Mouse (Mus musculus): ENCODE measurements around the gene Cfap300. TPM values are rescaled to one million over a fixed set of nuclear protein-coding genes. Genes with fewer than 3 reads are reported as not detected.

Cfap300 gene
- total RNA-seq (2021) = 1 to 10 TPM; 4.8 to 7.1 TPM
- long read RNA-seq, experiment 1, partial matches to known transcripts = 0 of 2 reads
- long read RNA-seq, experiment 1, other reads (novel, unspliced or antisense) = 1 of 2 reads
- long read RNA-seq, experiment 2, partial matches to known transcripts = 0 of 3 reads
- long read RNA-seq, experiment 2, other reads (novel, unspliced or antisense) = 0 of 3 reads

DNA sequence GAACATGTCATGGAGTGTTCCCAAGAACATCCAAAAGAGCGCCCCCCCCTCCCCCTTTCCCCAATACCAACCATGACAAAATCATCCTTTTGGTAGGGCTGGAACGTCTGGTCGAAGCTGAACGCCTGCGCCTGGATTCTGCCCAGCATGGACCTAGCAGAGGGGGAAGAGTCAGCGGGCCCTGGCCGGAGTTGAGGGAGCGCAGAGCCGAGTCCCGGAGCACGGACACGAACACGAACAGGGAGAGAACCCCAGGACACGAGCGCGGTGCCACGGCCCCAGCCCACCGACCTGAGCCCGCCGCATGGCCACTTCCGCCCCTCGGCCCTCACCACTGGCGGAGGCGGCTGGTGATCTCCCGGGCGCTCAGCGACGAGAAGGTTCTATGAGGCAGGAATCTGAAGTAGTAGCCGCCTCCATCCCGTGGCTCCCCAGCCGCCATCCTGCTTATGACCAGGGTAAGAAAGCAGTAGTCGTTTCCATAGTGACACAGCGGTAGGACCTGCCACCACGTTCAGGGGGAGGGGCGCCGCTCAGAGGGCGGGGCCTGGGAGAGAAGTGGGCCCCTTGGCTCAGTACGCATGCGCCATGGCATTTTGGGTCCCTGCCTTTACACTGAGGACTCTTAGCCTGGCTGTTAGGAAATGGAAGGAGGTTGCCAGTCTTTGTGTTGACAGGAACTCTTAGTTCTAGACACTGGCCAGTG is at the start of gene Cfap300:
Cfap300 (minus strand) TSS at position 486 of the 706 bp plus-strand sequence.
- peak; percentile 98 for DNase-seq

DNA sequence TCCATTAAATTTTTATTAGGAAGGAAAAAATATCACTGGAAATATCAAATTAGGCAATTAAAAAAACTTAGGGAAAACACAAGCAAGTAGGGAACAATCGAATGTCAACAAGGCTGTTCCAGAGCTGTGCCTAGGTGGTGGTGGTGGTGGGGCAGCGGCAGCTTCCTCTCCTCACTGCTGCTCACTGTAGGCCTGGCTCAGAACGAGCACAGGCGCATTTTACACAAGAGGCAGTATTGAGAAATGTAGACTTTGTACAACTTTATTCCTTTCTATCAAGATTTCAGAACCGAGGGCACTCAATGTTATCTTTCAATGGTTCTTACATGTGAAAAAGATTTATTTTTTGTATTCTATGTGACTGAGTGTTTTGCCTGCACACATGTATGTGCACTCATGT is 36.3 kb upstream of the Cfap300 start:
- DNase-seq = no peak

DNA sequence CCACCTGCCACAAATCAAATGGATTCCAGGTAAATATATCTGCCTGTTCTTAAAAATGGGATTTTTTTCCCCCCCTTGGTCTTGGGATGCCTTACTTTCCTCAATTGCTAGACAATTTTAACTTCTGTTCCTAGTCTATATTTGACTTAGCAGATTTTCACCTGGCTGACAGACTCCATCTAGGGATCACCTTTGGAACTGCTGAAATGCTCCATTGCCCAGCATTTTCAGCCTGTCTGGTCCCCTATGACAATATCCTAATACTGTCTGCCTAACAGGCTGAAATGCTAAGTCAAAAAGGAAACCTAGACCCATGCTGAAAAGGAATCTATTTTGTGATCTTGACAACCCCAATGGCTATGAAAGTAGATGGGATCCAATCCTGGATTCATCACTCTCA is 31.7 kb upstream of the Cfap300 start:
- DNase-seq = peak; percentile 28

DNA sequence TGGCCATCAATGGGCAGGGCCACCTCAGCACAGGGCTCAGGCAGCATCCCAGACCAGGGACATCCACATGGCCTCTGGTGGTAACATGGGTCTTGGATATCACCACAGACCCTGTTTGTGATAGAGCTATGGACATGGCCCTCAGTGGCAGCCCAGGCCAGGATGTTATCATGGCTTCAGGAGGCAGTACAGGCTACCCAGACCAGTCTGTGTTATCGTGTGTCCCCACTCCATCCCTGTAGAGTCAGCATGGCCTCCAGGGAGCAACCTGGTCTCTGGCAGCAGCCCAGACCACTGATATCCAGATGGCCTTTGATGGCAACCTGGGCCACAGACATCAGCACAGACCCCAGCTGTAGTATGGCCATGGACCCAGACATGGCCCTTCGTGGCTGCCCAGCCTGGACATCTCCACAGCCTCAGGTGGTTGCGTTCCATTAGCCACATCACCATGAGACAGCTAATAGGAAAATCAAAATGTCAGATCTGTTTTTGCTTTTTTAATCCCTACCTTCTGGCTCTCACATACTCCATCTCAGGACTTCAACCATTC is 30.7 kb upstream of the Cfap300 start:
- DNase-seq = no peak

DNA sequence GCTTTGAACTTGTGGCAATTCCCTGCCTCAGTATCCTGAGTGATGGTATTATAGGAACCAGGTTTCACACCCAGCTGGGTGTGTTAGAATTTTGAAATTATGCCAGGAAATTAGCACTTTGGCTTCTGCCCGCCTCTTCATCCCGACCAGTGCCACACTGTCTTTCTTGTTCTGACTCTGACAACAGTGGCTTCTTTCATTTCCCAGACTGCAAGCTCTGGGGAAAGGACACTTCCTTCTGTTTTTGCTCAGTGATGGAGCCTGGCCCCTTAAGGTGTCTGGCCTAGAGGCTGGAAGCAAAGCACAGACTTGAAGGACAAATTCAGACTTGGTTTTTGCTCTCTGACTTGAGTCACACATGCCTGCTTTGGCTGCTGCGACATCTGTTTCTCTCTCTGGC is 17.0 kb upstream of the Cfap300 start:
- no peak for DNase-seq

DNA sequence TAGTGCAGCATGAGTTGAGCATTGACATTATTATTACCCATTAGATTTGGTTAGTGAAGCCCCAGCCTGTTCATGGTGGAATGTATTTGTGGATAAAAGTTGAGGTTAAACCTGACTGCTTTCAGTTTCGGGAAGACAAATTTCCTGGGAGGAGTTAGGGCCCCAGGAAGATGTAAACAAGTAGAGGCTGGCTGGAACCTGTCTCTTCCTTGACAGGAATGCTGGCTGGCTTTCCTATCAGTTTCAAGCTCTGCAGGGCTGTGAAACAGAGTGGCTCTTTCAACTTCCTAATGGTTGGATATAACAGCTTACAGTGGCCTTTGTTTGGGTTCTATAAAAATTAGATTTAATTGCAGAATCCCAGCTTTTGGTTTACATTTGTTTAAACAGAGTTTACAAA is 12.2 kb upstream of the Cfap300 start:
- no peak for DNase-seq

DNA sequence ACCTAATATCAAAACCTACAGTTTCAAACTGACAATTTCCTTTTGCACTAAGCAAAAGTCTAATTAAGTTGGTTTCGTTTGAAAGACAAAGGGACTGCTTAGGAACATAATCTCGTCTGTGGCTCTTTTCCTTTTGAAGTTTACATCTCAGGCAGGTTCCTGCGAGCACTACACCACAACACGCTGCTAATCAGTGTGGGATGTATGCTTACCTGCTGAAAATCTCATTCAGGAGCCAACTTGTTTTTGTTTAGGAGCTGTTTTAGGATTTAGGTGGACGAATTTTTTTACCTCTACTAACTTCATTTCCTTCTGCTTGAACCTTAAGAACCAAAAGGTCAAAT is 393 bp upstream of the Cfap300 start:
- DNase-seq = no peak

DNA sequence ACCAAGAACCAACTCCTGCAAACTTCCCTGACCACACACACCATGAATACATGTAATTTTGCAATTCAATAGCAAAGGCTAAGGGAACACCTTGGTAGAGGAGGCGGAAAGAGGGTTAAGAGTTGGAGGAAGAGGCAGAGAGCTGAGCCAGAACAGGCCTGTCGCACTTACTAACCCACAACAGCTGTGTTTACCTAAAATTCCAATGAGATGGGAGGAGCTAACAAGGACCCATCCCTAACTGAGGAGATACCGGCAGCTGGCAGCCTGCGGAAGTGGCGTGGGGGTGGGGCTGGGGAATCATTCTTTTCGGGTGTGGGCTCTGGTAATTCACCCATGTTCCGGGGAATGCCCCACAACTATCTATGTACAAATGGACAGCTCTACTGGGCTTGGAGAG is 7.1 kb downstream of the Cfap300 start:
- DNase-seq = no peak

DNA sequence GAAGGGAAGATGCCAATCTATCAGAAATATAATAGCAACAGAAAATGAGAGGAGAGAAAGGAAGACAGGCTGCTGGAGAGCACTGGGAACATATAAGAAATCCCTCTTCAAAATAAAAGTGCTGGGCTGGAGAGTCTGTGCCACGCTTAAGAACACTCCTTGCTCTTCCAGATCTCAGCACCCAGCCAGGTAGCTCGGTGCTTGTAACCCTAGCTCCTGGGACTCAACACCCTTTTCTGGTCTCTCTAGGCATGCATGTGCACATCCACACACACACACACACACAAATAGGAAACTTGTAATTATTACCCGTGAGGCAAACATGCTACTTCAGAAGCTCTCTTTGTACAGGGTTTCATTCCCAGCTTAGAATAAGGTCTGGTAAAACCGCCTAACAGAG is 7.5 kb downstream of the Cfap300 start:
- no peak for DNase-seq

DNA sequence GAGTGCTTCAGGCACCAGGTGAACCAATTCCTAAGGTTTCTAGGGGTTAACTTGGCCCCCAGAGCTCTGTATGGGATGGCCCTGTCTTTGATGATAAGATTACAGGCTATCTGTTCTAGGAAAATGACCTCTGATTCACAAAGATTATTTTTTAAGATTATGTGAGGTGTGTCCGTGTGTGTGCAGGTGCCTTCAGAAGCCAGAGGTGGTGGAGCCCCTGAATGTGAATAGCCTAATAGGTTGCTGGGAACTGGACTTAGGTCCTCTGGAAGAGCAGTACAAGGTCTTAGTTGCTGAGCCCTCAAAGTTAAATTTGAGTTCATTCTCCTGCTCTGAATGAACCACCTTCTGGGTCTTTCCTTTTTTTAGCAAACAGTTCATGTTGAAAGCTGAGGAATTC is 8.5 kb downstream of the Cfap300 start:
- no peak for DNase-seq

DNA sequence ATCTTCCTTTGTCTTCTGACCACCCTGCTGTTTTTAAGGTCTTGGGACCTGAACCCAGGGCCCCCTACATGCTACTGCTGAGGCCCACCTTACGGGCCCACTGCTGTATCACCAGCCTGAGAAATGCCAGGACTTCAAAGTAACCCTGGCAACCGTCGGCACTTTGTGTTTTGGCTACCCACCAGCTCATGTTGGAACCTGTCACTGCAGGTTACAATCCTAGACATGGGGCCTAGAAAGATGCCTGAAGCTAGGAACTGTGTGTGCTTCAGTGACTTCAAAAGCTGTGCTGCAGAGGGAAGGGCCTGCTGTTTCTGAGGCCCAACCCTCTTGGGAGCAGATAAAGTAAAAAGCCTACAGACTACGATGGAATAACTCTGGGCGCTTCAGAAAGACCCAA is 9.8 kb downstream of the Cfap300 start:
- no peak for DNase-seq

DNA sequence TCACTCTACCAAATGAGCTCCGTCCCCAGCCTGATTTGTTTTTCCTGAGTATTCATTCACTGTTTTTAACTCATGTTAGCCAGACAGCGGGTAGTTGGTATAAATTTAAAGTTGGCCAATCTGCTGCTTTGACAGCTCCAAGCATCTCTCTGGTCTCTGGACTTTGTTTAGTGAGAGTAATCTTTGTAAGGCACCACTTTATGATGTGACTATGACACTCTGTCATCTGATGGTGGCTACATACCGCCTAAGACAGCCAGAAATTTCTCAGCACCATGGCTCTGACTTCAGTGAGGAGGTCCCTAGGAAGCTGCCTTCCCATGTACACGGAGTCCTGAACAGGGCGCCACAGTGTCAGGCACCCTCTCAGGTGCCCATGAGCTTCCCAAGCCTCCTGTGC is 24.0 kb downstream of the Cfap300 start:
- DNase-seq = no peak

DNA sequence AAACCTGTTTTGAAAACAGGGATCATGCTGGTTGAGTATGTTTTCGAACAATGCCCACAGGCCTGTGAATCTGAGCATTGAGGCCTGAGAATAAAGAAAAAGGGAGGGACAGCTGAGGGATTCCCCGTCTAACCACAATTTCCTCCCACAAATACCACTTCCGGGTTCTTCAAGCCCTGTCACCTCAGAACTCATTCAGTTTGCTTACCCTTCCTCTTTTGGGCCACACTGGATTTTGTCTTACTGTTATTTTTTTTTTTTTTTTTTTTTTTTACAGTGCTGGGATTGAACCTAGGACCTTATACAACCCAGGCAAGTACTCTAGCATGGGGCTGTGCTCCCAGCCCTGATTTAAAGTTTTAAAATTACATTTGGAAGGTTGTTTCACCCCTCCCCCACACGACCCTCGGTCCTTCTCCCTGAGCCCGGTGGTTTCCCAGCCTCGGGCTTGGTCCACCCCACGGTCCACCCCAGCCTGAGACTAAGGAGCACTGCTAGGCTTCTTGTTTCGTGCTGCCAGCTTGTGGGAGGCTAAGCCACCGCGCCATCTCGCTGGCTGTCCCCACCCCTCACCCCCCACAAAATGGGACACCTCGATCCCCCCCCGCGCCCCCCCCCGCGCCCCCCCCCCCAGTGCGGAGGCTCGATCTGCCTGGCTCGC is 25.2 kb downstream of the Cfap300 start:
- peak; percentile 31 for DNase-seq

DNA sequence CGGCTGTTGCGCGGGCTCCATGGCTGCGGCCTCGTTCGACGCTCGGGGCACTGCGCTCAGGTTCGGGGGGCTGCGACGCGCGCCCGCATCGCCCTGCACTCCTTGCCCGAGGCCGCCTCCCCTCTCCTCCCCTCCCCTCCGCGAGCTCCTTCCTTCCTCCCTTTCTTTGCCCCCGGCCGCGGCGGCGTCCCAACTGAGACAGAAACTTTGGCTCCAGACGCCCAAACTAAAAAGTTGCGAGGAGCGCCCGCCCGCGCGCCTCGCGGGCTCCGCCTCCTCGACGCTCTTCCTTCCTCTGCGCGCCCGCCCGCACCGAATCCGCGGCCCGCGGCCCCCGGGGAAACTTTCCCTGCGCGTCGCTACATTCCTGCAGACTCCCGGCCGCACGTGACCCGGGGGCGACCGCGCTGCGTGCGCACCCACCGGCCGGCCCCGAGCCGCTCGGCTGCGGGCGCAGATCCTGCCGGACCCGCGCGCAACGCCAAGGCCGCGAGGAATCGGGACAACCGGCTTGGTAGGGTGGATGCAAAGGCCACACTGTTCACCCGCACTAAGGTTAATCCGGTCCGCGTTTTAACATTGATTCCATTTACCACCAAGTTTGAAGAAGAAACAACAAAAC is 38.1 kb downstream of the Cfap300 start, which contains the start of gene Yap1:
Yap1 (minus strand) TSS at position 227 of the 622 bp plus-strand sequence.
- DNase-seq = peak; percentile 93

DNA sequence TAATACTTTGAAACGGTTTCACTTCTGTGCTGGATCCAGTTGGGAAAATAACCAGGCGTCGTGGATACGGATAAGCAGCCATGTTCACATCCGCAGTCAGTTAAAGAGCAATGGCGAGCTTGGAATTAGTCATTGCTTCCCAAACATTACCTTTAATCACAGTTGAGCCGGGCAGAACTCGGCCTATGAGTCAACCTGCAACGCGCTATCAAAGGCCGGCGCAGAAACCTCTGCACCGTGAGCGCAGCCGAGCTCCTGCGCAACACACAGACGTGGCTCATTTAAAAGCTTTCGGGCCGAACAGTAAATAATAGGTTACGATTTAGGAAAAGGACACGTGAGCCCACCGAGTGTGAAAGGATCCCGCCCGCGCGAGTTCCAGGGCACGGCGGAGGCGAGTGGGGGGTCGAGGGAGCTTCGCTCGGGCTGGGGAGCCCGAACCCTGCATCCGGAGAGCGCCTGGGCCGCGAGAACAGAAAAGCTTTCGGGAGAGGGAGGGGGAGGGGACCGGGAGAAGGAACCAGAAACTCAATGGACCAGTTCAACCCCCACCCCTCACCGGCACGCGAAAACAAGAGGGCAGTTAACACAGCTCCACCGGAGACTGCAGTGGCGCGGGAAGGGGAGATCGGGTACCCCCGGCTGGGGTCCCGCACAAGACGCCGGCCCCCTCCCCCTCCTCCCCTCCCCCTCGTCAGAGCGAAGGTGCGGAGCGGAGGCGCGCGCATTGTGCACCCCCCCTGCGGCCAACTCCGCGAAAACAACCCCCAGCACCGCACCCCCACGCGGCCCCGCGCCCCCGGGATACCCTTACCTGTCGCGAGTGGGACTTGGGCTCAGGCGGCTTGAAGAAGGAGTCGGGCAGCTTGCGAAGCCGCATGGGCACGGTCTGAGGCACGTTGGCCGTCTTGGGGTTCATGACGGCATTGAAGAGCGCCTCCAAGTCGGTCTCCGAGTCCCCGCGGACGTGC is 39.0 kb downstream of the Cfap300 start:
- peak; percentile 78 for DNase-seq

DNA sequence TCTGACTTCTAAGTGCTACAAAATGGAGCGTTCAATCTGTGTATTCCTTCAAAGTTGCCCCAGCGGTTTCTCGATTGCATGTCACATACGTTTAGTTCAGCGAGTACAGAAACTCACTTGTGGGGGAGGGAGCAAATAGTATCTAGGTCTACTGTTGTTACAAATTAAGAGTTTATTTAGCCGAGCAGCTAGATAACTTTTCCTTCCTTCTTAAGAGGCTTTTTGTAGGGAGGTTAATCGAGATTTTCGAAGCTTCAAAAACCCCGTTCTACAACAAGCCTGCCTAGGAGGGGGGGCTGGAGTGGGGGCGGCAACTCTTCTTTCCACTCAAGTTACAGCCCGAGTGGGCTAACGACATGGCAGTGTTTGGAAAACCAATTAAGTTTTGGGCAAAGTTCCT is 39.8 kb downstream of the Cfap300 start:
- DNase-seq = peak; percentile 23

DNA sequence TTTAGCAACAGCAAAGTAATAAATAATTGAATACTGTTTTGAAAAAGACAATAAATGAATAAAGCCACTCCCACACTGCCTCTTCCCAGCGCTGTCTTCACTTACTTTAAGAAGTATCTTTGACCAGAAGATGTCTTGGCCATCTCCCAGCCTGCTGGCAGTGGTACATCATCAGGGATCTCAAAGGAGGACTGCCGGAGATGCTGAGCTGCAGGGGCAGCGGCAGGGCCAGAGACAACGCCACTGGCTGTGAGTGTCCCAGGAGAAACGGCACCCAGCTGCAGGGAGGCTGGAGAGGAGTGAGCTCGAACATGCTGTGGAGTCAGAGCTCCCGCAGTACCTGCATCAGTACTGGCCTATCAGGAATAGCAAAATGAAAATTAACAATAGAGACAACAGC is 41.3 kb downstream of the Cfap300 start:
- DNase-seq = no peak

DNA sequence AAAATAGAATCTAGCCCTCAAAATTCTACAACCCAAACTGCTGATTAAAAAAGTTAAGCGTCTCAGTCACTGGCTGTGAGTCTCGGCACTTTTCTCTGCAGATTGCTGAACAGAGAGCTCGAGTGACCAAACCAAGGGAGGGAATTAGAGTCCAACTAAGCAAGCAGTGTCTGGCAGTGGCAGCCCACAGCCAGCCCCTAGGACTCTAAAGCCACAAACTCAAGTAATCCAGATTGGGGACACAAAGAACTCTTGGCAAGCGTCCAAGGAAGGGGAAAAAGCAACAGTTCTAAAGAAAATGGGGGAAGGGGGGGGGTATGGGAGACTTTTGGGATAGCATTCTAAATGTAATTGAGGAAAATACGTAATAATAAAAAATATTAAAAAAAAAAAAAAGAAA is 48.3 kb downstream of the Cfap300 start:
- no peak for DNase-seq

DNA sequence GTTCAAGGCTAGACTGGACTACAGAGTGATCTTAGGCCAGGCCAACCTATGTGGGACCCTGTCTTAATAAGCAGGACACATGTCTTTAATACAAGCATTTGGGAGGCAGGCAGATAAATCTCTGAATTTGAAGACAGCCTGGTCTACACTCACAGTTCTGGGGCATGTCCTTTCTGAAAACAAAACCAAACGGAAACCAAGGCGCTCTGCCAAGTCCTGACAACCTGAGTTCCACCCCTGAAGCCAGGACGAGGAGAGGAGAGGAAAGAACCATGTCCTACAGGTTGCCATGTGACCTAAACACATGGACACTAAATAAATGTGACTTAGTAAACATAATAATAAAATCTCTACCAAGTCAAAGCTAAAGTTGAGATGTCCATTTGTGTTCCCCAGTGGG is 50.0 kb downstream of the Cfap300 start:
- DNase-seq = peak; percentile 45

DNA sequence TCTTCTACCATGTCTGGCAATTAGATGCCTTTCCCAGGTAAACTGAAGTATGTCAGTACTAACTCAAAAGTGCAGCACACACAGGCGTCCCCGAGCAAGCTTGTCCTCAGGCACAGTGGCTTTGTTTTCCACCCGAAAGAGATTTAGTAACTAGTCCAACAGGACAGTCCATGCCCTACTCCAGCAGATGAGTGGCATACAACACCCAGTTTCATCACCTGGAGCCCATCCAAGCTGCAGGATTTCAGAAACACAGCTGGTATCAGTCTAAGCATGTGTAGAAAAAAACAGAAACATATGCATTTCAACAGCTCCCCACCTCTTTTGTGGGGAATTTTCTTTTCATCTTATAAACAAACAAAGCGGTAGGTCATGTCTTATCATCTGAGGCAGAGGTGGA is 51.7 kb downstream of the Cfap300 start:
- DNase-seq = peak; percentile 45

DNA sequence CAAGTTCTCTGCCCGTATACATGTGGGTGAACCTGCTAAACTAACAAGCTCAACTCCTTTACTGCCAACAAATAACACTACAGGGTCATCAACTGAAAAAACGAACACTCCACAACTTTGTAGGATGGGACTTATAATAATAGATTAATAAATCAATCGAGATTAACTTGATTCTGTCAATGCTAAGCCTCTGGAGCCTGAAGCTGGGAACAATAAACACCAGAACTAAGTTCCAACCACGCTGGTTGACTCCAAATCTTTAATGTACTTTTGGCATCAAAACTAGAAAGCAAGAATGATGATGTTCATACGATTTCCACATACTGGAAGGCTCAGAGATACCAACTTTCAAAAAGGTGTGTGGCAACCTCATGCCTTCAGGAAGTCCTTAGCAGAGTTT is 55.5 kb downstream of the Cfap300 start:
- DNase-seq = no peak

DNA sequence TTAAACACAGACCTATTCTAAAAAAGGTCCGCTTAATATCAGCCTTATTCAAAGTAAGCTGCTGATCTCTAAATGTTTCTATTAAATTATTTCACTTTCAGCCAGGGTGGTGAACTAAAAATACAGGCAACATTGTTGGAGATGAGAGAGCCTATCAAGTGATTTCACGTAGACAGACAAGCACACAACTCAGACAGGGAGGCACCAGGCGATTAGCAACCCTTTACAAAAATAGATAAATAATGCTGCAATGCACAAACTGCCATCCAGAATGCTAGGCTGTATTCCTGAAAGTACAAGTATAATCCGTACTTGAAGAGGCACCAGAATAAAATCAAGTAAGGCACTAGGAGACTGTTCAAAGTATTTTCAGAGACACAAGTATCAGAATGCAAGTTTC is 58.3 kb downstream of the Cfap300 start:
- DNase-seq = no peak
